Mouse (Mus musculus): Measurements from ENCODE around the gene Tmsb4x.

Tmsb4x gene

GRCm38 (mm10) chrX:167208978-167209754 lies at the start of gene Tmsb4x:
Gene Tmsb4x (minus strand): TSS chrX:167209315.
- no peak for DNase-seq (ENCODE audit: extremely low read depth, low read depth, low spot score)

- no peak for DNase-seq (ENCODE audit: extremely low read depth, low read depth, low spot score)
These were observed 32.6 kb upstream of the Tmsb4x start for GRCm38 (mm10) chrX:167241736-167242135.

GRCm38 (mm10) chrX:167239293-167239921 lies 30.3 kb upstream of the Tmsb4x start:
- no peak for DNase-seq (ENCODE audit: extremely low read depth, low read depth, low spot score)

GRCm38 (mm10) chrX:167233104-167233687 lies 24.1 kb upstream of the Tmsb4x start:
- DNase-seq (ENCODE audit: extremely low read depth, low read depth, low spot score) = no peak

- no peak for DNase-seq (ENCODE audit: extremely low read depth, low read depth, low spot score)
These were observed 22.0 kb upstream of the Tmsb4x start for GRCm38 (mm10) chrX:167231150-167231549.

GRCm38 (mm10) chrX:167229819-167230218 lies 20.7 kb upstream of the Tmsb4x start:
- no peak for DNase-seq (ENCODE audit: extremely low read depth, low read depth, low spot score)

GRCm38 (mm10) chrX:167229206-167229605 lies 20.1 kb upstream of the Tmsb4x start:
- no peak for DNase-seq (ENCODE audit: extremely low read depth, low read depth, low spot score)

GRCm38 (mm10) chrX:167227756-167228155 lies 18.6 kb upstream of the Tmsb4x start:
- DNase-seq (ENCODE audit: extremely low read depth, low read depth, low spot score) = no peak

GRCm38 (mm10) chrX:167227138-167227537 lies 18.0 kb upstream of the Tmsb4x start:
- no peak for DNase-seq (ENCODE audit: extremely low read depth, low read depth, low spot score)

- no peak for DNase-seq (ENCODE audit: extremely low read depth, low read depth, low spot score)
These were observed 17.5 kb upstream of the Tmsb4x start for GRCm38 (mm10) chrX:167226570-167226969.

GRCm38 (mm10) chrX:167212707-167213106 lies 3.6 kb upstream of the Tmsb4x start:
- DNase-seq (ENCODE audit: extremely low read depth, low read depth, low spot score) = no peak

- no peak for DNase-seq (ENCODE audit: extremely low read depth, low read depth, low spot score)
These were observed 2.9 kb upstream of the Tmsb4x start for GRCm38 (mm10) chrX:167211871-167212555.

GRCm38 (mm10) chrX:167210319-167210728 lies 1.2 kb upstream of the Tmsb4x start:
- DNase-seq (ENCODE audit: extremely low read depth, low read depth, low spot score) = no peak

GRCm38 (mm10) chrX:167209828-167210227 lies 713 bp upstream of the Tmsb4x start:
- DNase-seq (ENCODE audit: extremely low read depth, low read depth, low spot score) = no peak

- DNase-seq (ENCODE audit: extremely low read depth, low read depth, low spot score) = no peak
These were observed 652 bp downstream of the Tmsb4x start for GRCm38 (mm10) chrX:167208506-167208820.

- DNase-seq (ENCODE audit: extremely low read depth, low read depth, low spot score) = no peak
These were observed 1.2 kb downstream of the Tmsb4x start for GRCm38 (mm10) chrX:167207741-167208505.

- DNase-seq (ENCODE audit: extremely low read depth, low read depth, low spot score) = peak; percentile 62
These were observed 3.1 kb downstream of the Tmsb4x start for GRCm38 (mm10) chrX:167205813-167206520.

- DNase-seq (ENCODE audit: extremely low read depth, low read depth, low spot score) = no peak
These were observed 7.8 kb downstream of the Tmsb4x start for GRCm38 (mm10) chrX:167201365-167201764.

GRCm38 (mm10) chrX:167195228-167195649 lies 13.9 kb downstream of the Tmsb4x start:
- DNase-seq (ENCODE audit: extremely low read depth, low read depth, low spot score) = no peak

- DNase-seq (ENCODE audit: extremely low read depth, low read depth, low spot score) = no peak
These were observed 22.8 kb downstream of the Tmsb4x start for GRCm38 (mm10) chrX:167186306-167186705.
